Mouse (Mus musculus): ENCODE measurements around the gene C1qtnf1. TPM values are rescaled to one million over a fixed set of nuclear protein-coding genes. Genes with fewer than 3 reads are reported as not detected.

Gene C1qtnf1
- polyA plus RNA-seq, 1 experiment from 2014 or later = 1.9 TPM

- no peaks in the 10 kb centered on the region for H3K36me3 ChIP-seq (replicated peaks)
- H3K27me3 ChIP-seq = no peaks in the 10 kb centered on the region
- no peak overlapping the region for H3K4me3 ChIP-seq (replicated peaks)
- 0 out of 2 replicates have a peak, but pooled peaks have one; percentile 8 for ATAC-seq (ENCODE audit: insufficient read depth)
- H3K4me2 ChIP-seq = no peak overlapping the region
- H3K9me3 ChIP-seq (replicated peaks) = no peaks in the 10 kb centered on the region
- no peak overlapping the region for H3K27ac ChIP-seq (replicated peaks)
- H3K9ac ChIP-seq = no peak overlapping the region
- H3K4me1 ChIP-seq (replicated peaks) = peaks cover 3% of the 10 kb centered on the region; the same call in 1 of the 2 replicates
- WGBS (ENCODE audit: insufficient replicate concordance) = 59% methylated on average over 11 of the region's 11 CpGs
Measured at GRCm38 (mm10) chr11:118456937-118457336, 28.9 kb downstream of the C1qtnf1 start.

GRCm38 (mm10) chr11:118459051-118459450, 31.0 kb downstream of the C1qtnf1 start:
- Histone ChIP-seq H3K9me3 (replicated peaks) (no peaks in the 10 kb centered on the region), H3K4me1 (replicated peaks) (peaks cover 3% of the 10 kb centered on the region; the same call in 1 of the 2 replicates), H3K27me3 (no peaks in the 10 kb centered on the region), H3K36me3 (replicated peaks) (no peaks in the 10 kb centered on the region), H3K4me2 (peak overlapping the region; percentile 13; the same call in 1 of the 2 replicates), H3K27ac (replicated peaks) (peak overlapping the region; percentile 45), H3K9ac (no peak overlapping the region), H3K4me3 (replicated peaks) (no peak overlapping the region)
- 12% methylated on average over 8 of the region's 8 CpGs for WGBS (ENCODE audit: insufficient replicate concordance)
- peak; percentile 66; the same call in 1 of the 2 replicates for ATAC-seq (ENCODE audit: insufficient read depth)

GRCm38 (mm10) chr11:118459536-118459935, 31.5 kb downstream of the C1qtnf1 start:
- 0 out of 2 replicates have a peak, but pooled peaks have one; percentile 7 for ATAC-seq (ENCODE audit: insufficient read depth)
- Histone ChIP-seq H3K9ac (no peak overlapping the region), H3K4me3 (replicated peaks) (no peak overlapping the region), H3K4me2 (peak overlapping the region; percentile 13; the same call in 1 of the 2 replicates), H3K27ac (replicated peaks) (no peak overlapping the region; the same call in 1 of the 2 replicates), H3K9me3 (replicated peaks) (no peaks in the 10 kb centered on the region), H3K4me1 (replicated peaks) (peaks cover 3% of the 10 kb centered on the region; the same call in 1 of the 2 replicates), H3K36me3 (replicated peaks) (no peaks in the 10 kb centered on the region), H3K27me3 (no peaks in the 10 kb centered on the region)
- 46% methylated on average over 3 of the region's 4 CpGs for WGBS (ENCODE audit: insufficient replicate concordance)

DNA sequence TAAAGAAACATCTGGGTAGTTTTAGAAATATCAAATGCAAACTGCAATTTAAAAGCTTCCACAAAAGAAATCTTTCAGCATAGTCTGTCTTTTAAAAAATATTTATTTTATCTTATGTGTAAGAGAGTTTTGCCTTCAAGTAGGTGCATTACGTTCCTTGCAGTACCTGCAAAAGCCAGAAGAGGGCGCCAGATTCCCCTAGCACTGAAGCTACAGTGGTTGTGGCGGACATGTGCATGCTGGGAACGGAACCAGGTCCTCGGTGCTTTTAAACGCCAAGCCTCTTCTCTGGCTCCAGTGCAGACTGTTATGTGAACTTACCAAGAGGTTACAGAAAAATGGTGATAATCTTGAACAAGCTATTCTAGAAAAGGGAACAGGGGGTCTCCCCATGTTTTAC, 32.3 kb downstream of the C1qtnf1 start:
- no peak overlapping the region for H3K4me2 ChIP-seq
- H3K27me3 ChIP-seq = no peaks in the 10 kb centered on the region
- no peaks in the 10 kb centered on the region for H3K9me3 ChIP-seq (replicated peaks)
- H3K9ac ChIP-seq = no peak overlapping the region
- H3K4me1 ChIP-seq (replicated peaks) = peaks cover 3% of the 10 kb centered on the region; the same call in 1 of the 2 replicates
- no peaks in the 10 kb centered on the region for H3K36me3 ChIP-seq (replicated peaks)
- no peak overlapping the region for H3K4me3 ChIP-seq (replicated peaks)
- 58% methylated on average over 6 of the region's 6 CpGs for WGBS (ENCODE audit: insufficient replicate concordance)
- H3K27ac ChIP-seq (replicated peaks) = no peak overlapping the region
- ATAC-seq (ENCODE audit: insufficient read depth) = no peak

DNA sequence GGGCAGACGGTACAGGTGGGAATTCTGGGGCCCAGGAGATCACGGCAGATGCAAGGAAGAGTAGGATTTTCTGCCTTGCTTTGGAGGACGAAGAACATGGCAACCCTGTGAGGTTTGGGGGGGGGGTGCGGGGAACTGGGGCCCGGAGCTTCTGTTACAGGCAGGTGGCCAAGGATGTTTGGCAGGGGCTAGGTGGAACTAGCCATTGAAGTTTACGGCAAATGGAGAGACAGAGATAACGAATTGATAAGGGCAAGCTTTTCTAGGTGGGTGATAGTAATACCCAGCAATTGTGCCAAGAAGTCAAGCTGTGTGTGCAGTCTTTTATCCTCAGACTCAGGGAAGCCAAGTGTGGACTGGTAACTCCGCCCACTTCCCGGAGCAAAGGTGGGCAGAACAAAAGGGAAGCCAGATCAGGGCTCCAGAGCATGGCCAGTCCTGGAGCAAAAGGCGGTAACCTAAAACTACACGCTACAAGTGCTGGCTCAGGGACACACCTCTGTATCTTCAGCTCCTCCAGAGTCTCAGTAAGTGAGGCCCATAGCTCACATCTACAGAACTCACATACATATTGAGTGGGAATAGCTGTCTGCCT, 39.5 kb downstream of the C1qtnf1 start:
- H3K4me3 ChIP-seq (replicated peaks) = no peak overlapping the region
- H3K36me3 ChIP-seq (replicated peaks) = no peaks in the 10 kb centered on the region
- WGBS (ENCODE audit: insufficient replicate concordance) = 44% methylated on average over 11 of the region's 11 CpGs
- H3K4me1 ChIP-seq (replicated peaks) = peaks cover 32% of the 10 kb centered on the region
- H3K27me3 ChIP-seq = no peaks in the 10 kb centered on the region
- no peak overlapping the region for H3K9ac ChIP-seq
- no peaks in the 10 kb centered on the region for H3K9me3 ChIP-seq (replicated peaks)
- no peak overlapping the region for H3K4me2 ChIP-seq
- no peak for ATAC-seq (ENCODE audit: insufficient read depth)
- H3K27ac ChIP-seq (replicated peaks) = no peak overlapping the region

DNA sequence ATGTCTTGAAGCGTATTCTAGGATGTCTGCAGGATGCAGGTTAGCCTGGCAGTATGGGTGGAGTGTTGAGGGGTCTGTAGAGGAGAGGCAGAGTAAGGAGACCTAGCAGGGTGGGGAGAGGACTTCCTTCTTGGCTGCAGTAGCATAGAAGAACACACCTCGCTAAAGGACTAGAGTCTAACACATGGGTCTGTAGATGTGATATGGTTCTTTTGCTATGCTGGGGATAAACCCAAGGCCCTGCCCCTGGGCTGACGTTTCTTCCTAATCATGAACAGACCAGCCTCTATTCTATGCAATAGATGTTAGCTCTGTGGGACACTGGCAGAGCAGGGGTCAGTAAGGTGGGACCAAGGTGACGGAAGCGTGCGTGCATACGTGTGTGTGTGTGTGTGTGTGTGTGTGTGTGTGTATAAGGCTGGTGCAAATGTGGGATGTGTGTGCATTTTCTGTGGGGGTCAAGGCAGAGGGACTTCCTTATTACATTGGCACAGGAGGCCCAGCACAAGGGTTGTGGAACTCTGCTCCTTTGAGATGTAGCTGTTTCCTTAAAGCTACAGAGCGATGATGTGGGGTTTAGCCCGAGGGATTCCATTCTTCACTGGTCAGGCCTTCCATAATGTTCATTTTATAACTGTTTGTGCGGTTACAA, 41.6 kb downstream of the C1qtnf1 start:
- no peaks in the 10 kb centered on the region for H3K27me3 ChIP-seq
- no peak overlapping the region for H3K9ac ChIP-seq
- ATAC-seq (ENCODE audit: insufficient read depth) = no peak
- peak overlapping the region; percentile 21; the same call in 1 of the 2 replicates for H3K4me2 ChIP-seq
- no peak overlapping the region for H3K4me3 ChIP-seq (replicated peaks)
- no peaks in the 10 kb centered on the region for H3K36me3 ChIP-seq (replicated peaks)
- peak overlapping the region; percentile 53 for H3K27ac ChIP-seq (replicated peaks)
- no peaks in the 10 kb centered on the region for H3K9me3 ChIP-seq (replicated peaks)
- 50% methylated on average over 10 of the region's 10 CpGs for WGBS (ENCODE audit: insufficient replicate concordance)
- H3K4me1 ChIP-seq (replicated peaks) = peaks cover 53% of the 10 kb centered on the region

GRCm38 (mm10) chr11:118470234-118470966, 42.4 kb downstream of the C1qtnf1 start:
- peak overlapping the region; percentile 53 for H3K27ac ChIP-seq (replicated peaks)
- H3K9me3 ChIP-seq (replicated peaks) = no peaks in the 10 kb centered on the region
- 0 out of 2 replicates have a peak overlapping the region, but pooled peaks have one; percentile 6 for H3K9ac ChIP-seq
- no peaks in the 10 kb centered on the region for H3K27me3 ChIP-seq
- ATAC-seq (ENCODE audit: insufficient read depth) = peak; percentile 65
- no peak overlapping the region for H3K4me3 ChIP-seq (replicated peaks)
- WGBS (ENCODE audit: insufficient replicate concordance) = 8% methylated on average over 12 of the region's 12 CpGs
- no peaks in the 10 kb centered on the region for H3K36me3 ChIP-seq (replicated peaks)
- peak overlapping the region; percentile 21; the same call in 1 of the 2 replicates for H3K4me2 ChIP-seq
- H3K4me1 ChIP-seq (replicated peaks) = peaks cover 59% of the 10 kb centered on the region

DNA sequence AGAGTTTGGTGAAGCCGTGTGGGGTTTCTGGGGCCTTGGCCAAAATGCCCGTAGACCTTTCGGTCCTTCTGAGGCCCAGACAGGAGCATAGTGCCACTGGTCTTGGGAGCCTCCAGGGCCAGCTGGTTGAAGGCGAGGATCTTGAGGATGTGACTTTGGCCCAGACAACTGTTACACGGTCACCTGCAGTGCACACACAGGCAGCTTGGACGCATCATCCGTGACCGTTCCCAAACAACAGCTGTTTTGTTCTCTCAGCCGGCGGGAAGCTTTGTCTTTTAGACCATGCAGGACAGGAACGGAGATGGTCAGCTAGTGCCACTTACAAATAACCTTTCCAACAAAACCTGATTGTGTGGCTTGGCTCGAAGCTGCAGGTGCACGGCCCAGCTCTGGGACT, 43.7 kb downstream of the C1qtnf1 start:
- Histone ChIP-seq H3K4me1 (replicated peaks) (peaks cover 66% of the 10 kb centered on the region), H3K9me3 (replicated peaks) (no peaks in the 10 kb centered on the region), H3K4me3 (replicated peaks) (no peak overlapping the region), H3K27ac (replicated peaks) (no peak overlapping the region), H3K9ac (no peak overlapping the region), H3K4me2 (no peak overlapping the region), H3K36me3 (replicated peaks) (no peaks in the 10 kb centered on the region), H3K27me3 (no peaks in the 10 kb centered on the region)
- WGBS (ENCODE audit: insufficient replicate concordance) = 90% methylated on average over 13 of the region's 13 CpGs
- no peak for ATAC-seq (ENCODE audit: insufficient read depth)

DNA sequence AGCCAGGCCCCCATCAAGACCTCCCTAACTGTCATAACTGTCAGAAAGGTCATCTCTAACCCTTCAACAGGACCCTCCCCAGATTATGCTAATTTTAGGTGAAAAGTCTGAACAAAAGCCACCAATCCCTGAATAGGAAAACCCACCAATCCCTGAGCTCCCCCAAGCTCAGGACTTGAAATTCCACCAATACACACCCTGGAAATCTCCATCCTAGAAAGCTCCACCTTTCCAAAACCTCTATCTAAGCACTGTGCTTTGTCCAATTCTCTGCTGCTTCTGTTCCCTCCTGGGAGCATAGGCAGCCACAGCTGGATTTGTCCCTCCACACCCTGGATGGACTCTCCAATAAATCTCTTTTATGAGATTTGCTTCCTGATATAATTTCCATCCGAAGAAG, 45.2 kb downstream of the C1qtnf1 start:
- H3K9me3 ChIP-seq (replicated peaks) = no peaks in the 10 kb centered on the region
- no peak overlapping the region for H3K9ac ChIP-seq
- 68% methylated on average over 1 of the region's 1 CpGs for WGBS (ENCODE audit: insufficient replicate concordance)
- ATAC-seq (ENCODE audit: insufficient read depth) = no peak
- peaks cover 70% of the 10 kb centered on the region for H3K4me1 ChIP-seq (replicated peaks)
- peak overlapping the region; percentile 53 for H3K27ac ChIP-seq (replicated peaks)
- no peak overlapping the region for H3K4me3 ChIP-seq (replicated peaks)
- no peaks in the 10 kb centered on the region for H3K36me3 ChIP-seq (replicated peaks)
- peak overlapping the region; percentile 32; the same call in 1 of the 2 replicates for H3K4me2 ChIP-seq
- H3K27me3 ChIP-seq = no peaks in the 10 kb centered on the region

GRCm38 (mm10) chr11:118473842-118474500, 46.0 kb downstream of the C1qtnf1 start:
- H3K36me3 ChIP-seq (replicated peaks) = peaks cover 1% of the 10 kb centered on the region
- peak overlapping the region; percentile 53 for H3K27ac ChIP-seq (replicated peaks)
- no peaks in the 10 kb centered on the region for H3K9me3 ChIP-seq (replicated peaks)
- peaks cover 75% of the 10 kb centered on the region for H3K4me1 ChIP-seq (replicated peaks)
- 33% methylated on average over 6 of the region's 6 CpGs for WGBS (ENCODE audit: insufficient replicate concordance)
- H3K27me3 ChIP-seq = no peaks in the 10 kb centered on the region
- H3K9ac ChIP-seq = no peak overlapping the region
- peak overlapping the region; percentile 32 for H3K4me2 ChIP-seq
- ATAC-seq (ENCODE audit: insufficient read depth) = no peak
- no peak overlapping the region for H3K4me3 ChIP-seq (replicated peaks)
